ENCODE assay signal across 16 mouse cellular contexts in genomic region chr16:35038343-35039057, GRCm38 (mm10). TPM values are rescaled to one million over a fixed set of nuclear protein-coding genes. Genes with fewer than 3 reads are reported as not detected.
DNase-seq lines count a peak whose midpoint lies in the region; ATAC-seq and TF ChIP-seq lines count a peak whose summit lies in the region.
"Had no signal": no experiment of that assay in that cellular context is flagged by ENCODE, and none has a peak within 500 bp of the region (broad histone marks: within the 10 kb centered on the region; RNA-seq: fewer than 3 reads in every experiment).

No protein-coding gene starts in this region.

- H3K9ac ChIP-seq in kidney, embryonic 16.5 days (replicated peaks; ENCODE audit: low read length) = no peak overlapping the region
- no peak overlapping the region for H3K9ac ChIP-seq in ES-Bruce4 (ENCODE audit: low read depth, poor library complexity, severe bottlenecking)
- no peak overlapping the region for H3K9ac ChIP-seq in embryonic facial prominence, embryonic 11.5 days (replicated peaks; ENCODE audit: low read length)
- H3K9ac ChIP-seq: lung, embryonic 15.5 days had no signal

- ATAC-seq in kidney, embryonic 16.5 days (ENCODE audit: low FRiP score, low TSS enrichment) = no peak
- ATAC-seq in G1E (ENCODE audit: extremely low read depth, insufficient number of reproducible peaks, low FRiP score, poor library complexity, severe bottlenecking) = peak; percentile 22; the same call in 1 of the 2 replicates
- ATAC-seq in embryonic facial prominence, embryonic 11.5 days (replicated peaks; ENCODE audit: insufficient number of reproducible peaks, low FRiP score, low TSS enrichment, low read depth) = no peak
- ATAC-seq: CD4-positive, CD25-positive, alpha-beta regulatory T cell, adult 4 months; intestine, embryonic 16.5 days; Patski had no signal

- 14% methylated on average over 4 of the region's 4 CpGs for WGBS in kidney, adult 2 months
- WGBS in kidney, embryonic 16.5 days = 12% methylated on average over 4 of the region's 4 CpGs
- WGBS in embryonic facial prominence, embryonic 11.5 days = 18% methylated on average over 4 of the region's 4 CpGs

- intact Hi-C loops in left cerebral cortex, postnatal 14 days (cut with DNase I) = no loop called here

- no peak overlapping the region for H3K27ac ChIP-seq in kidney, adult 2 months (ENCODE audit: insufficient read depth, low read depth, low read length)
- no peak overlapping the region for H3K27ac ChIP-seq in kidney, embryonic 16.5 days (ENCODE audit: low read length)
- H3K27ac ChIP-seq in ES-Bruce4 (ENCODE audit: insufficient read depth, low read length) = peak overlapping the region; percentile 85
- no peak overlapping the region for H3K27ac ChIP-seq in embryonic facial prominence, embryonic 11.5 days (replicated peaks; ENCODE audit: low read depth, low read length)
- no peak overlapping the region for H3K27ac ChIP-seq in layer of hippocampus, adult 2 months
- H3K27ac ChIP-seq: lung, embryonic 15.5 days had no signal

- no peak overlapping the region for H3K4me3 ChIP-seq in kidney, adult 2 months (ENCODE audit: insufficient read depth, low read depth, low read length)
- H3K4me3 ChIP-seq in kidney, embryonic 16.5 days (ENCODE audit: low read length) = no peak overlapping the region
- H3K4me3 ChIP-seq in ES-Bruce4 (ENCODE audit: low read depth, low read length) (no peak overlapping the region), G1E (ENCODE audit: low read depth, low read length) (no peak overlapping the region)
- no peak overlapping the region for H3K4me3 ChIP-seq in embryonic facial prominence, embryonic 11.5 days (ENCODE audit: low read depth, low read length)
- no peak overlapping the region for H3K4me3 ChIP-seq in layer of hippocampus, adult 2 months
- H3K4me3 ChIP-seq: lung, embryonic 15.5 days; myocyte had no signal

- no peaks in the 10 kb centered on the region for H3K27me3 ChIP-seq in kidney, adult 2 months (replicated peaks; ENCODE audit: control insufficient read depth, insufficient read depth, low read length)
- H3K27me3 ChIP-seq in kidney, embryonic 16.5 days (ENCODE audit: insufficient read depth, low read length) = no peaks in the 10 kb centered on the region
- H3K27me3 ChIP-seq in ES-Bruce4 (ENCODE audit: control insufficient read depth, insufficient read depth, low read length, poor library complexity, severe bottlenecking) (no peaks in the 10 kb centered on the region), G1E (ENCODE audit: insufficient read depth, low read length) (no peaks in the 10 kb centered on the region)
- no peaks in the 10 kb centered on the region for H3K27me3 ChIP-seq in embryonic facial prominence, embryonic 11.5 days (ENCODE audit: control insufficient read depth, insufficient read depth, low read length)
- H3K27me3 ChIP-seq: lung, embryonic 15.5 days; Patski had no signal

- H3K4me1 ChIP-seq in kidney, adult 2 months (ENCODE audit: control insufficient read depth, insufficient read depth, low read length) = peaks cover 39% of the 10 kb centered on the region
- H3K4me1 ChIP-seq in kidney, embryonic 16.5 days (ENCODE audit: insufficient read depth, low read length) = peaks cover 21% of the 10 kb centered on the region
- H3K4me1 ChIP-seq in ES-Bruce4 (ENCODE audit: control insufficient read depth, insufficient read depth, low read length) (peaks cover 14% of the 10 kb centered on the region), G1E (ENCODE audit: insufficient read depth, low read depth, low read length) (peaks cover 26% of the 10 kb centered on the region)
- no peaks in the 10 kb centered on the region; the same call in none of the 2 replicates for H3K4me1 ChIP-seq in embryonic facial prominence, embryonic 11.5 days (ENCODE audit: control insufficient read depth, insufficient read depth, low read length)
- H3K4me1 ChIP-seq: lung, embryonic 15.5 days had no signal

- H3K4me2 ChIP-seq in kidney, embryonic 16.5 days (replicated peaks; ENCODE audit: low read depth, low read length) = no peak overlapping the region
- H3K4me2 ChIP-seq in embryonic facial prominence, embryonic 11.5 days (ENCODE audit: low read depth, low read length) = no peak overlapping the region
- H3K4me2 ChIP-seq: liver, embryonic 11.5 days; lung, embryonic 15.5 days had no signal

- TF ChIP-seq POLR2A in kidney, adult 2 months (IDR thresholded peaks at IDR 0.05; ENCODE audit: low read depth, low read length) = no peak
- TF ChIP-seq POLR2A in ES-Bruce4 (IDR thresholded peaks at IDR 0.05; ENCODE audit: insufficient read depth, low read length) = no peak

- TF ChIP-seq CTCF in kidney, adult 2 months (conservative IDR thresholded peaks at IDR 0.05; ENCODE audit: insufficient read depth, insufficient read length, low read depth, low read length) = no peak
- TF ChIP-seq CTCF in ES-Bruce4 (IDR thresholded peaks at IDR 0.05; ENCODE audit: low read depth, low read length) (no peak), G1E (IDR thresholded peaks at IDR 0.05; ENCODE audit: low read depth, low read length) (no peak)
- no peak for TF ChIP-seq CTCF in layer of hippocampus, adult 2 months (conservative IDR thresholded peaks at IDR 0.05)

- peak; percentile 58 for DNase-seq in kidney, adult 2 months
- DNase-seq in G1E (ENCODE audit: low spot score) = no peak
- peak; percentile 51 for DNase-seq in embryonic facial prominence, embryonic 11.5 days (ENCODE audit: low spot score)
- DNase-seq in left cerebral cortex, postnatal 14 days (ENCODE audit: low spot score in 2 of 2) = no peak
- no peak for DNase-seq in layer of hippocampus, adult 2 months (ENCODE audit: low spot score in 2 of 2)
- DNase-seq: cerebellum, postnatal 36 days; gastrocnemius, postnatal 10 days; thymus, adult 18-20 months had no signal

- no peaks in the 10 kb centered on the region; the same call in 1 of the 2 replicates for H3K36me3 ChIP-seq in kidney, adult 2 months (ENCODE audit: control insufficient read depth, insufficient read depth, low read length)
- H3K36me3 ChIP-seq in kidney, embryonic 16.5 days (ENCODE audit: insufficient read depth, low read length) = peaks cover 7% of the 10 kb centered on the region; the same call in 1 of the 2 replicates
- H3K36me3 ChIP-seq in ES-Bruce4 (ENCODE audit: control insufficient read depth, insufficient read depth, low read length, poor library complexity, severe bottlenecking) (peaks cover 17% of the 10 kb centered on the region), G1E (replicated peaks) (peaks cover 87% of the 10 kb centered on the region)
- H3K36me3 ChIP-seq in embryonic facial prominence, embryonic 11.5 days (replicated peaks; ENCODE audit: control insufficient read depth, insufficient read depth, low read depth, low read length) = no peaks in the 10 kb centered on the region

- TF ChIP-seq EP300 in ES-Bruce4 (IDR thresholded peaks at IDR 0.05; ENCODE audit: insufficient read depth, low read depth, low read length) = peak; percentile 81

- no peaks in the 10 kb centered on the region for H3K9me3 ChIP-seq in kidney, embryonic 16.5 days (ENCODE audit: low read length)
- no peaks in the 10 kb centered on the region for H3K9me3 ChIP-seq in ES-Bruce4 (replicated peaks; ENCODE audit: control insufficient read depth, insufficient read depth, low read length, poor library complexity, severe bottlenecking)
- no peaks in the 10 kb centered on the region for H3K9me3 ChIP-seq in G1E (replicated peaks)
- H3K9me3 ChIP-seq in embryonic facial prominence, embryonic 11.5 days (replicated peaks; ENCODE audit: control insufficient read depth, low read length) = no peaks in the 10 kb centered on the region
- H3K9me3 ChIP-seq: lung, embryonic 15.5 days had no signal

RNA-seq across cellular contexts. Expression of gene Hacd2, which starts 16.3 kb away (rescaled TPM):
- polyA plus RNA-seq in kidney, adult 2 months (2012; rRNA removed) = 68.4 and 70.8 TPM in 2 replicates
- polyA plus RNA-seq in kidney, embryonic 16.5 days (2015; fragmentation: Nextera tagmentation; extraction: Ambion mirVana) = 99.9 and 111 TPM in 2 replicates
- polyA plus RNA-seq in ES-Bruce4 (2011; ENCODE audit: insufficient read depth, insufficient read length, low read depth, missing spikeins) (85.0 and 87.6 TPM in 2 replicates), G1E (2012) (54.5 and 73.8 TPM in 2 replicates)
- total RNA-seq in G1E (2014; fragmentation: Nextera tagmentation) (134 and 178 TPM in 2 replicates), G1E (2017) (4.2 and 4.7 TPM in 2 replicates)
- 24.7 and 25.2 TPM in 2 replicates for polyA plus RNA-seq in embryonic facial prominence, embryonic 11.5 days (2014; fragmentation: Nextera tagmentation; extraction: Ambion mirVana)
- total RNA-seq in left cerebral cortex, postnatal 14 days (2021) = 10 to 100 TPM; 27.6 to 33.0 TPM
- total RNA-seq in layer of hippocampus, adult 2 months (2021) = 10 to 100 TPM; 32.7 to 41.7 TPM

Comparison
In these comparisons a context has a peak if more than half of its experiments do, and no peak if none do; other contexts are left out.
1. DNase-seq: peak in kidney, adult 2 months (single experiment) and embryonic facial prominence, embryonic 11.5 days (single experiment); none in G1E (single experiment), left cerebral cortex, postnatal 14 days (0 of 2) and layer of hippocampus, adult 2 months (0 of 2).